Mouse (Mus musculus): ENCODE data around the gene Igsf21.

Igsf21 gene

DNA sequence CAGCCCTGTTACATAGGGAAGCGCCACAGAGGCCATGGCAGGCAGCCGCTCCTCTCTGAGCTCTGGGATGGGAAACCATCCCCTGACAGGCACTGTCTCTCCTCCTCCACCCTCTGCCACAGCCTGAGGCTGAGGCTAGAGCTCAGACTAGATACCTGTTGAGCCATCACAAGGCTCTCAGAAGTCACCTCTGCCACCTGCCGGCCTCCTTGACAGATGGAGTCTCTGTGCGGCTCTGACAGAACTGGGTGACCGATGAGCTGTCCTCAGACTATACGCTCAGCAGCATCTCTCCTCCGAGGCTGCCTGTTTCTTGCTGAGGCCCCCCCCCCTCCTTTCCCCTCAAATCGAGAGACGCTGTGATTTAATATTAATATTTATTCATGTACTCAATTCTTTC, 49.9 kb downstream of the Igsf21 start:
- DNase-seq (ENCODE audit: low read depth, low spot score): no peak

DNA sequence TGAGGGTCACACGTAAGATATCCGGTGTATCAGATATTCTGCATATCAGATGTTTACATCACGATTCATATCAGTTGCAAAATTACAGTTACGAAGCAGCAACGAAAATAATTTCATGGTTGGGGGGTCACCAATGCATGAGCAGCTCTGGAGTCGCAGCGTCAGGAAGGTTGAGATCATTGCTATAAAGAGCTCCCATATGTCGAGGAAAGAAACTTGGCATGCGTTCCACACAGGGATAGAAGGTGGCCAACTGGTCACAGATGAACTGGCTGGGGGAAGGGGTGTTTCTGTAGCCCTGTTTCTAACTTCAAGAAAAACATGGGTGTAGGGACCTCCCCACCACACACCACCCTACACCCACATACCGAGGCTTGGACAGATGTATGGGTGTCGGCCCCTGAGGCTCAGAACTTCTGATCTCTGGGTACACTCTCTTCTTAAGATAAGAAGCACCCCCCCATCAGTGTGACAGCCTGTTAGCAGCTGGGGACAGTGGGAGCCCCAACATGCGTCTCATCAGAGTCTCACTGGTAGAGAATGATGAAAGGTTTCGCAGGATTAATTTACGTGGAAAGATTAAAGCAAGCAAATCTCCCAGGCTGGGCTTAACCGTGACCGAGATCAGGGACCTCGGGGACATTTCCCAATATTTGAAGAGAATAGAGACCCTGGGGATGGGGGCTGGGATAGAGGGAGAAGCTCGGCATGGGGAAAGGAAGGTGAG, 54.1 kb downstream of the Igsf21 start:
- no peak for DNase-seq (ENCODE audit: low read depth, low spot score)

DNA sequence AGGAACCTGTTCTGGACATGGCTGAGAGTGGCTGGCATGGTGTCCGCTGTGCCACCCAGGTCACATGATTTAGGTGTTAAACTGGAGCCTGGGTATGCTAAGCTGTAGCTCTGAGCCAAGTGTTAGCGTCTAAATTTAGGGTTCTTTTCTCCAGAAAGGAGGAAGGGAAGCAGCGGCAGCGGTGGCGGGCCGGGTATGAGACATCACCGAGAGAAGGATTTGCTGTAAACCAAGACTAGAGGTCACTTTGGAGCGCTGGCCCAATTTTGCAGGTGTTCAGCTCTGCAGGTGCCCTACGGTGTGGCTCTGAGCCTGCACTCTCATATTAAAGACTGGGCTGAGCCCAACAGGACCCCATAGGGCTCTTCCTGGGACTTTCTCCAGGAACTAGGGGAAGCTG, 57.0 kb downstream of the Igsf21 start:
- peak; percentile 60 for DNase-seq (ENCODE audit: low read depth, low spot score)

DNA sequence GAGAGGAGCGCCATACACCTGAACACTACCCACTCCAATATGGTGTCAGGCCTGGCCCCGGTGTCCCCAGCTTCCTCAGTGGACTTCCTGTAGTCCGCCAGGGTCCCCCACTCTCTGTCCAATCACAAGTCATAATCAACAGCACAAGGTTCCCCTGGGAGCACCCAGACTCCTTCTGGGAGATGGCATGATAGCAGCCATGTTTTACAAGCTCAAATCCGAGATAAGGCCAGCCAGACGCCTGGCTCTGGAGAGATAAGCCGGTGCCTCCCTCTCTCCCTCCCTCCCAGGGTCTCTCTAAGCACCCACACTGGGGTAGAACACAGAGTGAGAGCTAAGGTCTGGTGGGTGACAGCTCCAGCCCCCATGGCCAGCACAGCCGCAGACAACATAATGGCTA, 58.0 kb downstream of the Igsf21 start:
- DNase-seq (ENCODE audit: low read depth, low spot score): no peak

DNA sequence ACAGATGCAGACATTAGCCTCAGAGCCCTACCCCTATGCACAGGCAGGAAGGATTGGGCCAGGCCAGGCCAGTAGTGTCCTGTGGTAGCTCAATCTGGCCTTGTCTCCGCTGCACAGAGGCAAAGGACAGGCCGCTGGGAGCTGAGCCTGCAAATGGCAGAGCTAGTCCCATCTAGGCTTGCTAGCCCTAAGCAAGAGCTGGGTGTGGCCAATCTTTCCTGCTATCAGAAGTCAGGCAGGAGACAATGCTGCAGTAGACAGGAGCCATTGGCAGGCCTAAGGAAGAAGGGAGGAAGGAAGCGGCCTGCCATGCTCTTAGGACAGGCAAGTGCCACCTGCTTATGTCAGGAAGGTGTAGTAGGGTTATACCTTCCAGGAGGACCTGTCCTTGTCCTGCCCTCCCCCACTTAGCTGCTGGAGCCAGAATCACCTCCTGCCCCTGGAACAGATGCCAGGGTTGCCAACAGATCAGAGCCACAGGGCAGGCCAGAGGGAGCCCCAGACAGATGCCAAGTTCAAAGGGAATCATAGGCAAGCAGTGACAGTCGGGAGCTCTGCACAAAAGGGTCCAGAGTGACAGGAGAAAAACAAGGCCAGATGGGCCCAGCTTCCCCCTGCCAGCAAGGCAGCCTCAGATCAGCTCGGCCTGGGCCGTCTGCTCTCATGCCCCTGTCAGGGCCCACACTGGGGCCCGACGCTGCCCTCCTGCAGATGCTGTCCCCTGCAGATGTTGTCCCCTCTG, 59.0 kb downstream of the Igsf21 start:
- DNase-seq (ENCODE audit: low read depth, low spot score): no peak

DNA sequence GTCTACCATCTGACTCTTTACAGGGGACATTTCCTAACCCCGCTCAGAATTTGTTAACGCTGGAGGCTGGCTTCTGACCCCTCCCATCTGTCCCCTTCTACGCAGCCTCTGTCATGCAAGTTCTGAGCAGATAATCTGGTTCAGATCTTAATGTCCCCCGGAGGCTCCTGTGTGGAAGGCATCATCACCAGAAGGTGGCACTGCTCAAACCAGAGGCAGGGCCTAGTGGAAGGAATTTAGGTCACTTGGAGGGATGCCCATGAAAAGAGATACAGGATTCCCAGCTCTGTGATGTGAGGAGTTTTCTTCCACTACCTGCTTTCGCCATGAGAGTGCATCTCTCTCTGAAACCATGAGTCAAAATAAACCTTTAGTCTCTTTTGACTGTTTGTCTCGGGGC, 67.0 kb downstream of the Igsf21 start:
- no peak for DNase-seq (ENCODE audit: low read depth, low spot score)

DNA sequence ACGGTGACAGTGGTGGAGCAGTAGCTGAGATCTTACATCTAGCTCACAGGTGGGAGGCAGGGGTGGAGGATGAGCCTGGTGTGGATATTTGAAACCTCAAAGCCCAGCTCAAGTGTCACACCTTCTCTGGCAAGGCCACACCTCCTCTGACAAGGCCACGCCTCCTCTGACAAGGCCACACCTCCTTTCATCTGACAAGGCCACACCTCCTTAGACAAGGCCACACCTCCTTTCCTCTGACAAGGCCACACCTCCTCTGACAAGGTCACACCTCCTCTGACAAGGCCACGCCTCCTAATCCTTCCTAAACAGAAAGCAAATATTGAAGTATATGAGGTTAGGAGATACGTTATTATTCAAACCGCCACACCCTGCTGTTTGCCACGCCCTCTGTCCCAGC, 69.5 kb downstream of the Igsf21 start:
- no peak for DNase-seq (ENCODE audit: low read depth, low spot score)

DNA sequence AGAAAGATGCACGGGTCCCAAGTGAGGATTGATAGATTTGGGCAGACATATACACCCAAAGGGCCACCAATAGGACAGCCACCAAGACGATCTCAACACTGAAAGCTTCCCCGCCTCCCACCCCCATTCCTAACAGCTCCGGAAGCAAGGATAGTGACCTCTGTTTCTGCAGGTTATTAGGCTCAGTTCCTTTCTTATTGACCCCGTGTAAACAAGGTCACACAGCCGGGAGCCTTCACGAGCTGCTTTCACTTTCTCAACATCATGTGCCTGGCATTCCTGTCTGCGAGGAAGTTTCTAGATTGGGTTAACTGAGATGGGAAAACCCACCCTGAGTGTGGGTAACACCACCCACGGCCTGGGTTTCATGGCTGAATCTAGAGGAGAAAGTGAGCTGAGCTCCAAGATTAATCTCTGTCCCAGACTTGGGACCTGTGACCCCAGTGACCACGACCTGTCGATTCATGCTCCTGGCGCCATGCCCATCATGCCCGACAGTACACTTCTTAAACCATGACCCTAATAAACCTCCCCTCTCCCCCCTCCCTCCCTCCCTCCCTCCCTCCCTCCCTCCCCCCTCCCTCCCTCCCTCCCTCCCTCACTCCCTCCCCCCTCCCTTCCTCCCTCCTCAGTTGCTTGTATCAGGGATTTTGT, 72.7 kb downstream of the Igsf21 start:
- DNase-seq (ENCODE audit: low read depth, low spot score): no peak

DNA sequence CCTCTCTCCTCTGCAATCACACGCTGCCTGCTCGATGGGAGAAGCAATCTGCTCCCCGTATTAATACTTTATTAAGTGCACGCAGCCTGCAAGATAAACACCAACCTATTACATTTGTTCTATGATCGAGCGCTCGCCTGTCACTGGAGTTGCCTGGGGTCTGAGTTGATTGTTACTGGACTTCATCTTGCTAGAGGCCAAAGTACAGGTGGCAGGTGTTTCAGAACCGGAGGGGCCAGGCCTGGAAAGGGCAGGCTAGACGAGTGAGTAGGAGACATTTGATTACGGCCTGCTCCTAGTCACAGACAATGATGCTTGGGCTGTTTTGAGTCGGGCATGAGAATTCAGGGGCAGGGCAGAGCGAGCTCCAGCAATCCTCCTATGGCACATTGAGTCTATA, 73.5 kb downstream of the Igsf21 start:
- no peak for DNase-seq (ENCODE audit: low read depth, low spot score)

DNA sequence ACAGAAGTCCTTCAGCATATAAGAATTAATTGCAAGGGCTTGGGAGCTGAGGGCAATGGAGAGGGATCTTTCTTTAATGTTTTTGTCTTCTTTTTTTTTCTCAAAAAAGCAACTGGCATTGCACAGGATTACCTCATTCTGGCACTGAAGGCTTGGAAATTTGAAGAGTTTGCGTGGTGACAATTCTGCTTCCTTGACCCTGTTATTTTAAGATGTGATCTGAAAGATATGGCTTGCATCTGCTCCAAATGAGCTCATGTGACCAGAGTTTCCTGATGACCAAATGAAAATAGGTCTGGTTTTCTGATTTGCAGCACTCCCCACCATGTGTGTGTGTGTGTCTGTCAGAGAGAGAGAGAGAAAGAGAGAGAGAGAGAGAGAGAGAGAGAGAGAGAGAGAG, 74.7 kb downstream of the Igsf21 start:
- no peak for DNase-seq (ENCODE audit: low read depth, low spot score)

DNA sequence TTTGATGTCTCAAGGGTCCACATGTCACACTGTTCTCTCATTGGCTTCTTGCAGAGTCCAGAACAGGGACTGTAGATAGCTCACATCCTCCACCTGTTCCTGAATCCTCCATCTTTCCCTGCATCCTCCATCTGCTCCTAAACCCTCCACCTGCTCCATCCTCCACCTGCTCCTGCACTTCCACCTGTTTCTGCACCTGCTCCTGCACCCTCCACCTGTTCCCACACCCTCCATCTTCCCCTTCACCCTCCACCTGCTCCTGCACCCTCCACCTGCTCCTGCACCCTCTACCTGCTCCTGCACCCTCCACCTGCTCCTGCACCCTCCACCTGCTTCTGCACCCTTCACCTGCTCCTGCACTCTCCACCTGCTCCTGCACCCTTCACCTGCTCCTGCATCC, 75.4 kb downstream of the Igsf21 start:
- DNase-seq (ENCODE audit: low read depth, low spot score): no peak

DNA sequence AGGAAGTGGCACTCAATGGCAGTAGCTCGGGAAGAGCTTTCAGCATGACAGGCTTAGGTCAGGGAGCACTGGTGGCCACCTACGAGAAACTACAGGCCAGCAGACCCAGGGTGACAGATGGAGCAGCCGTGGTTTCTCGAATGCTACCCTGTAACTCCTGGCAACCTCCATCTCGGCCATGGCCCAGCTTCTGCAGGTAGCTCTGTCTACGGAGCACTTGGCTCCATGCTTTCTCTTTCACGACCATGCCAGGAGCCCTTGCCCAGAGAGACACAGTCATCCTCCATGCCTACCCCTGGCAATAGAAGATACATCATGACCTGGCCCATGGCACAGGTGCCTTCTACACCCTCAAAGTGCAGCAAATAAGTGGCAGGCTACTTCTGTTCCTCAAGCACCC, 80.7 kb downstream of the Igsf21 start:
- no peak for DNase-seq (ENCODE audit: low read depth, low spot score)

DNA sequence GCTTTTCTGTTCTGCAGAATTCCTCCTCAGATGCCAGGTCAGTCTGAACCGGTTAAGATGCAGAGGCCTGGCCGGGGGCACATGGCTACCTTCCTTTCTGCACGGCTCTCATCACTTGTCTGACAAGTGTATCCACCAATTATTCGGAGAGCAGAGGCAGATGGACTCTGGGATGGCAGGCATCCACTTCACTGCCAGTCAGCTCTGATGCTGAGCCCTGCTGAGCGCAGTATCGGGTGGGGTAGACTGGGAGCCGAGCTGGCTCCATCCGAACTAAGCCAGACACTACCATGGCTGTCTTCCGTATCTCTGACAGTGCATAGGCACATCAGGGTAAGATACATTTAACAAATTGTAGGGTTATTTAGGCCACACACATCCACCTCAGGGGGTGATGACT, 81.9 kb downstream of the Igsf21 start:
- no peak for DNase-seq (ENCODE audit: low read depth, low spot score)

DNA sequence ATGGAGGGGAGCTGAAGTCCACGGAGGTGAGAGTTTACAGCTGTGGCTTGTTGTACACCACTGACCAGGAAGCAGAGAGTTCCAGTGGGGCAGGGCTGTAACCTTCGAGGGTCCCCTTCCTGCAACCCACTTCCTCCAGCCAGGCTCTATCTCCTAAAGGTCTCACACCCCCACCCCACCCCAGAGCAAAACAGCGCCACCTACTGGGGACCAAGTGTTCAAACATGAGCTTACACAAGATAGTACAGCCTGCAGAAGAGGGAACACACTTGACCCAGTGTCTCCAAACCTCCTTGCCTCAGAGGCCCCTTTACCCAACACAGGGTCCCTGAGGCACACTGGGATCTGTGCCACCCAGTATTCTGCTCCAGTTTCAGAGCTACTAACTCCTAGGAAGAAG, 87.0 kb downstream of the Igsf21 start:
- DNase-seq (ENCODE audit: low read depth, low spot score): no peak

DNA sequence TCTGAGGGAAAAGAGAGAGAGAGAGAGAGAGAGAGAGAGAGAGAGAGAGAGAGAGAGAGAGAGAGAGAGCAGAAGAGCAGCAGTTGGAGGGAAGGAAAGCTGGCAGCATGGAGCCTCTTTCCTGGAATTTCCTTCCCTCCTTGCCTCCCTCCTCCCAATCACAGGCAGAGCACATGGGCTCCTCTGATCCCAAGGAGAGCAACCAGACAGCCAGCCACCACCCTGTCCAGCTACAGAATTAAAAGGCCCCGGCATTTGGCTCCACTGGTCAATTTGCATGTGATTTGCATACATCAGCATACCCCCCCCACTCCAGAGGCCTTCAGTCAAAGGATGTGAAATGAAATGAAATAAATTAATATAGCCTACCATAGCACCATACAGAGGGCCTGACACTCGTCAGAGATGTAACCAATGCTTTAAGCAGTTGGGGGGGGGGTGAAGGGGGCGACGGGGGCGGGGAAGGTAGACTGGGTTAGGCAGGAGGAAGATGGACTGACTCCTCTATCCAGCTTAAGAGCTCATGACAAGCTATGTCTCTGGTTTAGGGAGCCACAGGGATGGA, 91.6 kb downstream of the Igsf21 start:
- no peak for DNase-seq (ENCODE audit: low read depth, low spot score)

DNA sequence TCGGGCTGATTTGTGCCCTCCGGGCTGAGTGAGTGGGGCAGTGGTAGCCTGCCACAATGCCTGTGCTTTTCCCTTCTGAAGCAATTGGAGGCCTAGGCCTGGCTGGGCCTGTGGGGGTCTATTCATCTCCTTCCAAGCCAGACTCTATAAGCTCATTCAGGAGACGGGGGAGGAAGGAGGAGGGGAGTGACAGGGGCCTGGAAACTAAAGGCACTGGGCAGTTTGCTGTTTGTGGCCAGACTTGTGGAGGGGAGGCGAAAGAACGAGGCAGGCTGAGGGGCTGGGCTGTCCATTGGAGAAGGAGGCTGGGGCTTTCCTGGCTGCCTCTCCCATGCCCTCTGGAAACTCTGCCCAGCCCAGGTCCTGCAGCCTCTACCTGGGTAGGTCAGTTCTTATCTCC, 92.1 kb downstream of the Igsf21 start:
- no peak for DNase-seq (ENCODE audit: low read depth, low spot score)

DNA sequence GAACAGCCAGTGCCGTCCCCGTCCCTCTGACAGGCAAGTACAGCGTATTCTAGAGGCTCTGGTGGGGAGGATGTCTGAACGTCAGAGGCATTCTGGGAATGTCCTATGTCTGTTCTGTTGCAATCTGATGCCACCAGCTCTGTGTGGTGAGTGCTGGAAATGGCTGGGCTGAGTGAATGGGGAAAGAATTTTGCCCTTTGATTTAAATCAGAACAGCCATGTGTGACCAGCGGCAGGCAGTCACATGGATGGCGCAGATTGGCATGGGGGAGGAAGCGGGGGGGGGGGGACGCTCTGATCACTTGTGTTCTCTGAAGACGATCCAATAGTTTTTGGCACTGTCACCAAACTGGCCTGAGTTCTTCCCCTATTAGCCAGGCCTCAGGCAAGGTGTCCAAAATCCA, 92.9 kb downstream of the Igsf21 start:
- no peak for DNase-seq (ENCODE audit: low read depth, low spot score)

DNA sequence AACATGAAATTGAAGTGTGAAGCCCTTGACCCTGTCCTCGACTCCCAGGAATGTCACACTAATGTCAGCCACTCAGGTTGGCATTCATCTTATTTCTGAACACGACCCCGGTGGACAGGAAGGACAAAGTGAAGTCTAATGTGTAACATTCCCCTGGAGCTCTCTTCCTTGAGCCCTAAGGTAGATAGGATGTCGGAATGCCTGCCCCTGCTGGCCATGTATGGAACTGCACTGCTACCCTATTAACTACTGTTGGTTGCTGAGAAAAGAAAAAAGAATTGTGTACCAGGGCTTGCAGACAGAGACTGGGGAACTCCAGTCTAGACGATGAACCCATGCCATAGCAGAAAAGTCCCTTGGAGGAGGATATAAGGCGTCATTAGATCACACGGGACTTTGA, 93.5 kb downstream of the Igsf21 start:
- DNase-seq (ENCODE audit: low read depth, low spot score): no peak

DNA sequence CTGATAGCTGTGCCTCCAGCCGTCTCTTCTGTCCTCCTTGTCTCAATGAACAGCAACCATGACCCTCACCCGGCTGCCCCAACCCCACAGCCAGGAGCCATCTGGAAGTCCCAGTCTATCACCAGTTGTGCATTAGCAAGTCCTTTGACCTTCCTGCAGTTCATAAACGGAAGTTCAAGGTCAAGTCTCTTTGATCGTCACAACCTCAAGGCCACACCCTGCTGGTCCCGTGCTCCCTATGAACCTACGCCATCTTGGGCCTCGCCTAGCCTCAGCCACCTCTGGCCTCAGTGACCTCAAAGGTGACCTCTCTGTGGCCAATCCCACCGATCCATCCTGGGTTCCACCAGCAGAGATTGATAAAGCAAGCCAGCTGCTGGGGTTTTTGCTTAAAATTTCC, 96.9 kb downstream of the Igsf21 start:
- DNase-seq (ENCODE audit: low read depth, low spot score): no peak

DNA sequence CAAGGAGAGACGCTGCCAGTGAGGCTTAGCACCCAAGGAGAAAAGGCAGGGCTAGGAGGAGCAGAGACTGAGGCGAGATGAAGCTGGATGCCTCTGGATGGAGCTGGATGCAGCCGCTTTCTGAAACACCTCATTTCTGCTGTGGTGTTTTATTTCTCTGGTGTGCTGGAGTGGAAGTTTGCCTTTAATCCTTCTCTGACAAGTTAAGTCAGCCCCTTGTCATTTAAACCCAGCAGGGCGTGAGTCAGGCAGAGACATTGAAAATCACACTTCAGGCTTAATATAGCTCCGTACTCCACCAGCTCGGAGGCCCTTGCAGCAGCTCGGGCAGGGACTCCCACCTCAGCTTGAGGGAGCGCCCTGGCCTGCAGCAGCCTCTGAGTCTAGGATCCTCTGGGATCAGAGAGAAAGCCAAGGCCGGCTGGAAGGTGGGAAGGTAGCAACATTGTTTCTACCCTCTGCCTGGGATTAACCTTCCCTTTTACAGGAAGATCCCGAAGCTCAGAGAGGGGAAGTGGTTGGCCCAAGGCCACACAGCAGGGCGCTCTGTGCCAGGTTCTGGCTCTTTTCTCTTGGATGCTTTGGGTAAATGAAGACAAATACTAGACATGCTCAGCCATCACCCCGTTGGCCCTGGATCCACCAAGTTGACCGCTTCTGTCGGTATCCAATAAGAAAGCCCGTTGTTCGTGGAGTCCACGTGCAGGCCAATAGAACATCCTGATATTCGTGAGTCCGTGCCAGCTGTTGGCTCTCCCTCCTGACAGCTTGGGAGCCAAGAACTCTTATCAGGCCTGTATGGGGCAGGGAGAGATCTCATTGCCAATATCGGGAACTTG, 98.5 kb downstream of the Igsf21 start:
- DNase-seq (ENCODE audit: low read depth, low spot score): peak; percentile 76

DNA sequence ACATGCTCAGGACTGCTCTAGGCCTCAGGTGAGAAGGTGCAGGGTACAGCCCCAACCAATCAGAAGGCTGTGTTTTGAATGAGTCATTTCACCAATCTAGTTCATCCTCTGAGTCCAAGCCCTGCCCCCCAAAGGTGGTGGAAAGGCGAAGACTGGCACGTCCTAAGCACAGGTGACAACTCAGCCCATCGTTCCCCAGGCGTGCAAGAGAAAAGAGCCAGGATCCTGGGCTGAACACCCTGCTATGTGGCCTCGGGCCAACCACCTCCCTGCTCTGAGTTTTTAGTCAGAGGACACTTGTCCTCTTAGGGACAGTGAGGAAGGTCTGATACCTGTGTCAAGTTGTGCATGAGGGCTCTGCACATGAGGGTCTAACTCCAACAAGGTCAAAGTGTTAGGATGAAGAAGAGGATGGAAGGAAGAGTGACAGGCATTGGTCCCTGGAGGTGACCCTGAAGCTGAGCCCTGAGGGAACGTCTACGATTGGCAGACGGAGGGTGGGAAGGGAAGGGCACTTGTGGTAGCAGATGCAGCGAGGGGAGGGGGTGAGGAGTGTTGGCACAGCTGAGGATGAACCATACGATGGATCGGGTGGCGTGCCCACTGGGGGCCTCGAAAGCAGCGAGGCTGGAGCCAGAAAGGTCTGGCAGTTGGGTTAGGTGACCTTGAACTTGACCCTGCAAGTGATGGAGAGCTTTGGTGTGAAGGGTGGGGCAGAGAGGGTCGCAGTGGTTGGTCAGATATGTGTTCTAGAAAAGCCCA, 99.3 kb downstream of the Igsf21 start:
- no peak for DNase-seq (ENCODE audit: low read depth, low spot score)
